Mouse (Mus musculus): ENCODE measurements around the gene Ergic2.
"Not testable (repeated sequence)": the region's sequence is repeated elsewhere in the genome, so short reads cannot be mapped to it uniquely, and the experiment has no call there.

Ergic2 gene

GRCm38 (mm10) chr6:148207522-148207921, 4.7 kb downstream of the Ergic2 start:
- DNase-seq, result no peak

GRCm38 (mm10) chr6:148205134-148205533, 7.0 kb downstream of the Ergic2 start:
- DNase-seq, result no peak

GRCm38 (mm10) chr6:148199729-148200128, 12.4 kb downstream of the Ergic2 start:
- DNase-seq, result no peak

- no peak for DNase-seq
These were observed 13.0 kb downstream of the Ergic2 start for GRCm38 (mm10) chr6:148199177-148199576.

- DNase-seq, result no peak
These were observed 18.0 kb downstream of the Ergic2 start for GRCm38 (mm10) chr6:148193972-148194701.

- DNase-seq, result no peak
These were observed 26.5 kb downstream of the Ergic2 start for GRCm38 (mm10) chr6:148185694-148186093.

- DNase-seq, result no peak
These were observed 39.3 kb downstream of the Ergic2 start for GRCm38 (mm10) chr6:148172904-148173303.

GRCm38 (mm10) chr6:148152305-148152704, 59.9 kb downstream of the Ergic2 start:
- DNase-seq, result not testable (repeated sequence)

GRCm38 (mm10) chr6:148142421-148142820, 69.8 kb downstream of the Ergic2 start:
- DNase-seq, result no peak

- no peak for DNase-seq
These were observed 70.3 kb downstream of the Ergic2 start for GRCm38 (mm10) chr6:148141874-148142273.

- DNase-seq, result no peak
These were observed 72.7 kb downstream of the Ergic2 start for GRCm38 (mm10) chr6:148139288-148139995.

GRCm38 (mm10) chr6:148135769-148136382, 76.3 kb downstream of the Ergic2 start:
- peak; percentile 73 to 84 for DNase-seq

GRCm38 (mm10) chr6:148133536-148133935, 78.6 kb downstream of the Ergic2 start:
- no peak for DNase-seq

- DNase-seq, result no peak
These were observed 79.9 kb downstream of the Ergic2 start for GRCm38 (mm10) chr6:148132314-148132713.

Measured in cerebellum, postnatal 25 days (tissue).